Mouse (Mus musculus) thymus, adult 2 months (tissue): Measurements from ENCODE around the gene Lrch1. TPM values are rescaled to one million over a fixed set of nuclear protein-coding genes. Genes with fewer than 3 reads are reported as not detected.

Experiments used
- DNase-seq: peaks from one replicate; pipeline ENCODE4 v3.0.0; 2021
- H3K27ac ChIP-seq: fragments of 200-500 bp; 2 replicates; pipeline ENCODE4 v1.5.1; 2012; ENCODE audit warnings: low read length, control low read depth; ENCODE audit not compliant: control insufficient read depth, insufficient read depth
- H3K27me3 ChIP-seq: fragments of 200-500 bp; 2 replicates; pipeline ENCODE4 v1.6.1; 2012; ENCODE audit warnings: mild to moderate bottlenecking, low read length, moderate library complexity, mixed read lengths; ENCODE audit not compliant: control insufficient read depth, insufficient read depth
- H3K36me3 ChIP-seq: fragments of 200-500 bp; 2 replicates; pipeline ENCODE4 v1.6.1; 2012; ENCODE audit warnings: mild to moderate bottlenecking, low read length, moderate library complexity; ENCODE audit not compliant: control insufficient read depth, insufficient read depth
- H3K4me1 ChIP-seq: fragments of 200-500 bp; replicated peaks from 2 replicates; pipeline ENCODE4 v1.6.1; 2012; ENCODE audit warnings: low read length; ENCODE audit not compliant: control insufficient read depth, insufficient read depth
- H3K4me3 ChIP-seq: fragments of 200-500 bp; 2 replicates; pipeline ENCODE4 v1.5.1; 2012; ENCODE audit warnings: mild to moderate bottlenecking, low read length, control low read depth, moderate library complexity; ENCODE audit not compliant: control insufficient read depth, insufficient read depth
- CTCF ChIP-seq: fragments of 200-500 bp; IDR thresholded peaks from 2 replicates; pipeline ENCODE4 v1.5.1; 2012; ENCODE audit warnings: mild to moderate bottlenecking, control low read depth, low read length, moderate library complexity, borderline replicate concordance; ENCODE audit not compliant: control insufficient read depth, poor library complexity, insufficient read depth; ENCODE audit errors: extremely low read depth
- POLR2A ChIP-seq: fragments of 200-500 bp; IDR thresholded peaks from 2 replicates; pipeline ENCODE4 v1.6.1; 2012; ENCODE audit warnings: mild to moderate bottlenecking, low read length, control low read depth, moderate library complexity; ENCODE audit not compliant: control insufficient read depth, poor library complexity, insufficient read depth; ENCODE audit errors: extremely low read depth
- WGBS: fragments of 180-500 bp; shearing (Covaris S2); methylation state at CpG from one replicate; pipeline ENCODE4 v1.1.7; 2018; 5-methylcytosine and 5-hydroxymethylcytosine counted together
- polyA plus RNA-seq: library from polyadenylated mRNA; depleted of rRNA; stranded (reverse); fragments of >200 nt; gene quantifications from 2 replicates; pipeline ENCODE4 v1.2.3, GENCODE M21; 2012

Lrch1 gene
- polyA plus RNA-seq, 1 experiment, result 27.5 TPM

- Histone ChIP-seq H3K36me3 (no peaks in the 10 kb centered on the region), H3K4me3 (no peak overlapping the region), H3K4me1 (peaks cover 8% of the 10 kb centered on the region), H3K27me3 (no peaks in the 10 kb centered on the region), H3K27ac (no peak overlapping the region)
- 87% methylated on average over 5 of the region's 5 CpGs for WGBS
- TF ChIP-seq POLR2A, result no peak
- TF ChIP-seq CTCF, result no peak
- DNase-seq, result no peak
Observed at GRCm38 (mm10) chr14:74886453-74886852, 61.2 kb downstream of the Lrch1 start.

- Histone ChIP-seq H3K36me3 (no peaks in the 10 kb centered on the region), H3K4me1 (peaks cover 8% of the 10 kb centered on the region)
- 92% methylated on average over 7 of the region's 7 CpGs for WGBS
Observed at GRCm38 (mm10) chr14:74884920-74885319, 62.8 kb downstream of the Lrch1 start.

GRCm38 (mm10) chr14:74884024-74884680 lies 63.5 kb downstream of the Lrch1 start:
- TF ChIP-seq CTCF, result no peak
- no peak for TF ChIP-seq POLR2A
- Histone ChIP-seq H3K4me3 (no peak overlapping the region), H3K4me1 (peaks cover 8% of the 10 kb centered on the region), H3K27ac (no peak overlapping the region), H3K36me3 (no peaks in the 10 kb centered on the region), H3K27me3 (no peaks in the 10 kb centered on the region)
- DNase-seq, result no peak
- 85% methylated on average over 13 of the region's 13 CpGs for WGBS

More at GRCm38 (mm10) chr14:74884920-74885319, 62.8 kb downstream of the Lrch1 start:
- Histone ChIP-seq H3K4me3 (no peak overlapping the region), H3K27ac (no peak overlapping the region; the same call in 1 of the 2 replicates), H3K27me3 (no peaks in the 10 kb centered on the region)
- no peak for DNase-seq
- TF ChIP-seq POLR2A, result no peak
- TF ChIP-seq CTCF, result no peak

- Histone ChIP-seq H3K4me3 (no peak overlapping the region), H3K27ac (no peak overlapping the region), H3K27me3 (no peaks in the 10 kb centered on the region), H3K4me1 (peaks cover 8% of the 10 kb centered on the region), H3K36me3 (no peaks in the 10 kb centered on the region)
- no peak for TF ChIP-seq POLR2A
- TF ChIP-seq CTCF, result no peak
- DNase-seq, result no peak
- WGBS, result 91% methylated on average over 11 of the region's 11 CpGs
Observed at GRCm38 (mm10) chr14:74883204-74883603, 64.5 kb downstream of the Lrch1 start.

GRCm38 (mm10) chr14:74882754-74883153 lies 64.9 kb downstream of the Lrch1 start:
- Histone ChIP-seq H3K27me3 (no peaks in the 10 kb centered on the region), H3K36me3 (no peaks in the 10 kb centered on the region), H3K4me1 (peaks cover 8% of the 10 kb centered on the region), H3K4me3 (no peak overlapping the region), H3K27ac (no peak overlapping the region)
- WGBS, result 79% methylated on average over 3 of the region's 3 CpGs
- no peak for DNase-seq
- TF ChIP-seq CTCF (no peak), POLR2A (no peak)

GRCm38 (mm10) chr14:74880868-74881267 lies 66.8 kb downstream of the Lrch1 start:
- H3K27ac ChIP-seq, result no peak overlapping the region
- H3K27me3 ChIP-seq, result no peaks in the 10 kb centered on the region
- DNase-seq, result no peak
- H3K4me3 ChIP-seq, result no peak overlapping the region
- H3K36me3 ChIP-seq, result no peaks in the 10 kb centered on the region
- WGBS, result 90% methylated on average over 10 of the region's 10 CpGs
- H3K4me1 ChIP-seq, result peaks cover 10% of the 10 kb centered on the region
- TF ChIP-seq POLR2A, result no peak
- no peak for TF ChIP-seq CTCF

GRCm38 (mm10) chr14:74879480-74879879 lies 68.2 kb downstream of the Lrch1 start:
- Histone ChIP-seq H3K27me3 (no peaks in the 10 kb centered on the region), H3K4me3 (no peak overlapping the region), H3K27ac (no peak overlapping the region), H3K36me3 (no peaks in the 10 kb centered on the region), H3K4me1 (peaks cover 6% of the 10 kb centered on the region)
- no peak for DNase-seq
- no peak for TF ChIP-seq POLR2A
- no peak for TF ChIP-seq CTCF
- 83% methylated on average over 10 of the region's 10 CpGs for WGBS
